Mouse (Mus musculus): ENCODE data around the gene Gpr146.
"Not testable (repeated sequence)": the region's sequence is repeated elsewhere in the genome, so short reads cannot be mapped to it uniquely, and the experiment has no call there.

Gene Gpr146

DNA sequence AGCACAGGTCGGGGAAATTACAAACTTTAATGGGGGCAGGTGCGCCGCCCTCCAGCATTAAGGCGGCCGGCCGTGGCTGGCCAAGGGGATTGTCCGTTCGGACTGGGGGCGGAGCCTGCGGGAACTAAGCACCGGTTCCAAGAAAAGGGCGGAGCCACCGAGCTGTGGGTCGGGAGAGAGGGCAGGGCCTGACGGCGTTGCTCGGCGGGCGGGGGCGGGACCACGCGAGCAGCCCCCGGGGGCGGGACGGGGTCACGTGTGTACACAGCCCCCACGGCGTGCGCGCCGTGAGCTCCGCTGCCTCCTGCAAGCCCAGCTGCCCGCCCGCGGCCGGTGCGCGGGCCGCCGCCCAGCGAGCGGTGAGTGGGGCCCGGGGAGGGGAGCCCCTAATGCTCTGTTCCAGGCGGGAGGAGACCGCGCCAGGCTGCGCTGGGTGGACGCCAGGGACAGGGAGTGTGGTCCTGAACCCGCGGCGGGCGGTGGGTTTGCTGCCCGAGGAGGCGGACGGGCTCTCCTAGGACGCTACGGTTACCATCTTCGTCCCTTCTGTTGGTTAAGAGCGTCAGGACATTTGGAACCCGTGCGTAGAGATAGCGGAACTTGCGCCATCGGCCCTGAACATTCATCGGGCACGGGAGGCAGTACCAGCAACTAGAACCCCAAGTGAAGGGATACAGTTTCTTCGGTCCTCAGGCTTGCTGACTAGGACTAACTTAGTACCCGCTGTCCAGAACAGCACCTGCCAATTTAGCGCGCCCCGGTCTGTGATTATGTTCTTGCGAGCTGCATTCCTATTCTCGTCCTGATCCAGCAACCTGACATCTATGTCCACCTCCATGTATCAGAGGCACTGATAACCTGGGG, 3.1 kb downstream of the Gpr146 start:
- DNase-seq (ENCODE audit: extremely low read depth, low read depth), result peak; percentile 75

DNA sequence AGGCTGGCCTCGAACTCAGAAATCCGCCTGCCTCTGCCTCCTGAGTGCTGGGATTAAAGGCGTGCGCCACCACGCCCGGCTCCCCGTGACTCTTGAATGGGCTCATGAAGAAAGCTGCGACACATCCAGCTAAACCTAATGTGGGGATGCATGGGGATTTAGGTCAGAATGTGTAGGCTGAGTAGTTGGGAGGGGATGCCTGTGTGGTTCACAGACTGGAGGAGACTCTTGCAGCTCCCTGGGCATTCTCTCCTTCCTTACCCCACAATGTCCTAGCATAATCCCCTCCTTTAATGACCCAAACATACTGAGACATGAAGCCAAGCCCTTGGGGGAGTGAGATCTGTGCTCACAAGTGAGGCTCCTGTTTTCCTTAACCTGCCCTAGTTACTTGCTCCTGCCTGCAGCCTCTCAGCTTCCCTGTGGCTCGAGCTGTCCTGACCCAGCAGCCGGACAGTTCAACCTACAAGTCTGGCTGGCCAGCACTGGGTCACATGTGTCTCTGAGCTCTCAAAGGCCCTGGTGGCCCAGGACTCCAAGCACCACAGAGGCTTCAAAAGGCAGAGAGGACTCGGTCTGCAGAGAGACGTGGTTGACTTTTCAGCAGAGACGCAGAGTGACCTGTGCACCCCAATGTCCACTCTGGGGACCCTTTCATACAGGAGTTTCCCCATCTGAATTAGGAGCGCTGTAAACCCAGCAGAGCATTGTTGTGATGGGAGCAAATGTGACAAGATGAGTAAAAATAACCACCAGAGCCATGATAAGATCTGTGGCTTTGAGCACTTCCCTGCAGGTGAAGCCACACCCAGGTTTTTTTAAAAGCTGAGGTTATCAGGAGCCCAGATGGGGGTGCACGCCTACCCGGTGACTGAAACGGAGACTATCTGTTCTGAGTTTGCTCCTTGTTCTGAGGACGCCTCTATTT, 4.4 kb downstream of the Gpr146 start:
- peak; percentile 85 for DNase-seq (ENCODE audit: extremely low read depth, low read depth)

DNA sequence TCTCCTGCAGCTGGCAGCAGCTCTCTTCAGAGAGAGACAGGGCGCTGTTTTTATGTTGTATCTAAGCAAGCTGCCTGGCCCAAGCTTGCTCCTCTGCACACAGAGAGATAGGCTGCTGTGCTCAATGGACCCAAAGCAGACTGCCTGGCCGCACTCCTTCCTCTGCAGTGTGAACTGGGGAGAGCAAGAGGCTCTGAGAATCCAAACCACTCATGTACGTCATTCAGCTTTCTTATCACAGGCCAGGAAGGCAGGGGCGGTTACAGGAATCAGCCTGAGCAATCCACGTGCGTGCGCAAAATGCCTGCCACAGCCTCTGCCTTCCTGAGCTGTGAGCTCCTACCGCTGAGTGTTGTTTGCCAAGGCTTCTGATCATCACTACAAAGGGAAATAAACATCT, 5.3 kb downstream of the Gpr146 start:
- peak; percentile 91 for DNase-seq (ENCODE audit: extremely low read depth, low read depth)

DNA sequence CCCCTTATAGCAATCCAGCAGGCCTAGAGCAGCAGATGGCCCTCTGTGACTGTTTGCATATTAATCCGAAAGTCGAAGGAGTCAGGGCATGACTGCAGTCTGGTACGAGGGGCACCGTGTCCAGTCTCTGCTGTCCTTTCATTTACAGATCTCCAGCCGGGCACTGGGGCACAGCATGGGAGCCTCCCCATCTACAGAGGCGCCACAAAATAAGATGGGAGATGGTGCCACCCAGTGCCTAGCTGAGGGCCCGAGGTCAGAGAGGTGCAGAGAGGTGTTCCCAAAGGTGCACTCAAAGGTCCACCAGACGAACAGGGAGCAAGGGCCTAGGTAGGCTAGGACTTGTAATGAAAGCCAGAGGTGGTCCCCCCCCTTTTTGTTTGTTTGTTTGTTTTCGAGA, 5.7 kb downstream of the Gpr146 start:
- DNase-seq (ENCODE audit: extremely low read depth, low read depth), result no peak

DNA sequence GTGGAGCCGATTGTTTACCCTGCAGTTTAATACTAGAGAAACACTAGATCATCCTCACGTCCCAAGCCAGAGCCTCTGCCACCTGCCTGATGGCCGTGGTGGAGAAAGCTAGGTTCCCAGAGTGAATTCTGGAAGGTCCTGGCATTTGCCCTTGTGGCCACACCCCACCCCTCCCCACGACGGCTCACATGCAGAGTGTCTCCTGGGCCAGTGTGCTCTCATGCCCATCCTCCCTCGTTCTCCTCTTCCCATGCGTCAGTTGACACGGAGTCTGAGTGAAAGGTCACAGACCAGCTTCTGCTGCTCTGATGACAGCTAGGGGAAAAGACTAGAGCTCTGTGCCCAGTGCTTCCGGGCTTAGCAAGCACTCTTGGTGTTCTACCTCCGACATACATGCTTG, 7.0 kb downstream of the Gpr146 start:
- no peak for DNase-seq (ENCODE audit: extremely low read depth, low read depth)

DNA sequence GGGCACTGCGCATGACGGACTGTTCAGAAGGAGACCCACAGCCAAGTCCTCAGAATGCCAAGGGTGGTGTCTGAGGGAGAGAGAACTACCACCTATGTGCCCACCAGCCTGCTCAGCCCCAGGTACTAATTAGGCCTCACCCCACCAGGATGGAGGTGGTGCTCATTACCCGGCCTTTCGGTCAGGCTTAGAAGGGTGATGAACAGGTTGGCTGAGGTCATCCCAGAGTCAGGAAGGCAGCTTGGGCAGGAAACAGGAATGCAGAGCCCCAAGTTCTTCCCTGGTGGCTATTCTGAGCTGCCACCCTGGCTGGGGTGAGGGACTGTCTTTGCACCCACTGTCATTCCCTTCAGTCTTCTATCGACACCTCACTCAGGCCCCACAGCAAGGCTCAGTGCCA, 8.6 kb downstream of the Gpr146 start:
- DNase-seq (ENCODE audit: extremely low read depth, low read depth), result no peak

DNA sequence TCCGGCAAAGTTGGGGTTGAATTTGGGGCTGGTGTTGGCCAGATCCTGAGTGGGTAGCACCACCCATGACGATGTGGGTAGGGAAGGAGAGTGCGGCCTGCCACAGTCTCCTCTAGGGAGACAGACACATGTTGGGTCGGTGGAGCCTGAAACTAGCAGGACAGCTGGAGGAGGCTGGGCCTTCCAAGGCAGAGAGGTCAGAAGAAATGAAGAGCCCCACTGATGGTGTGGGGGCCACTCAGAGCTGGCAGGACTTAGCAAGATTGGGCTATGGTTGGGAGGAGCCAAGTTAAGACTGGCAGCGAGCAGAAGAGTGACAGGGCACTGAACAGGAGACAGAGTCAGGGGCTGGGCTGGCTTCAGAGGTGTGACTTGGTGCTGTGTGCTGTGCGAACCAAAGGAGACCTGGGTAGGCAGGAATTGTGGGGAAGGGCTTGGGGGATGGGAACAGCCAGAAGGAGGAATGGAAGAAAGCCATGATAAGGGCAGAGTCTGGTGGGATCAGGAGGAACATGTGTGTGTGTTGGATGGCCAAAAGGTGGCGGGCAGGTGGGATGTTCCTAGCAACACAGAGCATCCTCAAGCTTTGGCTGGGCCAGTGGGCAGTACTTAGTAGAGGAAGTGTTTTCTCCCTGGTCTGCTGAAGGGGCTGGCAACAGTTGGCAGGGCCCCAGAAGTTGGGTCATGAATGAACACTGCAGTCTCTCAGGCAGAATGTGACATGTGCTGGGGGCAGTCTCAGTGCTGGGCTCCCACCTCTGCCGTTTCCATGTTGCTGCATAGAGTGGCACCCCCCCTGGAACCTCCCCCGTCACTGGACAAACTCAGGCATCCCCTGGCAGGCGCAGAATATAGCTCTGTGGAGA, 10.1 kb downstream of the Gpr146 start:
- DNase-seq (ENCODE audit: extremely low read depth, low read depth), result no peak

DNA sequence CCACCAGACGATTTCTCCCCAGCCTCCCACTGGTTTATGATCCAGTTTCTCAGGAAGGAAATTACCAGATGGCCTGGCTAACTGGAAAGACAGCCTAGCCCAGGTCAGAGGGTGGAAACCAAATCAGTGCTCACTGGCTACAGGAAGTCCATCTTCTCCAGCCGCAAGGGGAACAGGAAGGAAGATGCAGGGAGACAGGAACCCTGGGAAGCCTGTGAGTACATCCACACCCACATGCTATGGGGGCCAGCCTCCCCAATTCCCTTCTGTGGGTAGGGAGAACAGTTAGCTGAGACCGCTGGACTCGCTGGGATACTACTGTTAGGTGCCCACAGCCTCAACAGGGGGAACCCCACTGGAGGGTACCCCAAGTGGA, 10.7 kb downstream of the Gpr146 start:
- DNase-seq (ENCODE audit: extremely low read depth, low read depth), result no peak

DNA sequence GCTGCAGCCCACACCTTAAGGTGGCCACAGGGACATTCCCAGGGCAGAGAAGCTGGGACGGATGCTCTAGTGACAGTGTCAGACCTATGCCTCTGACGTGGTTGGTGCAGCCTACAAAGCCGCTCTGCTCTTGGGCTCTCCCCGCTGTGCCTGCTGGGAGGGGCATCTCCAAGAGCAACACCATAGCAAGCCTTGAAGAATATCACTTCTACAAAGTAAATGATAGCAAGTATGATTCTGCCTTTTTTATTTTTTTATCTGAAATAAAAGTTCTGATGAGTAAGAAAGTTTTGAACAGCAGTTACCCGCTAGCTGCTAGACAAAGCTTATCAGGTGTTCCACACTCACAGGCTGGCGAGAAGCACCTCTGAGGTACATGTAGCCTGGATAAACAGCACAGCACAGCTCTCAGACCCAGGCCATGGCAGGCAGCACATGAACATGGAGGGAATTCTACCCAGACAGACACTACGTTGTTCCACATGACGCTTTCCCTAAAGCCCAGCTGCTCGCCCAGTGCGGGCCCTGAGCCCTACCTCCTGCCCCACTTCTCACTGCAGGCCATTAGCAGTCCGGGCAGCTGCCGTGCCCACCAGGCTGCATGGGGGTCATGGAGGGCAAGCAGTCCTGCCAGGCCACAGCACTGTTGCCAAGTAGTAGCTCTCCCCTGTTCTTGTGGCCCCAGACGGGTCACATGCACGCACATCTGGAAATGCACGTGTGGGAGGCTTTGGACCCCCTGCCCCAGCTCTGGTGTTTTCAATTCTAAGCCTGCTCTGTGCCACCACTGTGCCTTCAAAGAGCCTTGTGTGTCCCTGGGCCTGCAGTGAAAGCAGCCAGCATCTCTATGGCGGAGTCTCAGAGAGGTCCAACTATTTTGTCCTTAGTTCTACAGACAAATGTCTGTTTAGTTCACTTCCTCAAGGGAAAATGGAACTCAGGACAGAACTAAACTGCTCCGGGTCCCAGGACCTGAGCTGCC, 11.5 kb downstream of the Gpr146 start:
- DNase-seq (ENCODE audit: extremely low read depth, low read depth), result peak; percentile 72

DNA sequence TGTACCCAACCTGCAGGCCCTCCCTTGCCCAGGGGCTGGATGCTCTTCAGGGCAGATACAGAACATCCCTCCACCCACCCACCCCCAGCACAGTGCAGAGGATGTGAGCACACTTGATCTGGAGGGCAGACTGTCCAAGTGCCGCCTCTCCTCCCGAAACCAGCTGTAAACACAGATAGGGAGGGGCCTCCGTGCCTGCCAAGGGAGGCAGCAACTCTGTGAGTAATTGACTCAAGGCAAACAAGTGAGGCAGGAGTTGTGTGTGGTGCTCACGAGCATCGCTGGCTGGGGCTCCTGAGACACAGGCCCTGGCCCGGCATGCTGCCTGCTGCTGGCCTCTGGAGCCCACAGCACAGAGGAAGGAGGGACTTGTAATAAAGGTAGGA, 12.2 kb downstream of the Gpr146 start:
- peak; percentile 55 for DNase-seq (ENCODE audit: extremely low read depth, low read depth)

DNA sequence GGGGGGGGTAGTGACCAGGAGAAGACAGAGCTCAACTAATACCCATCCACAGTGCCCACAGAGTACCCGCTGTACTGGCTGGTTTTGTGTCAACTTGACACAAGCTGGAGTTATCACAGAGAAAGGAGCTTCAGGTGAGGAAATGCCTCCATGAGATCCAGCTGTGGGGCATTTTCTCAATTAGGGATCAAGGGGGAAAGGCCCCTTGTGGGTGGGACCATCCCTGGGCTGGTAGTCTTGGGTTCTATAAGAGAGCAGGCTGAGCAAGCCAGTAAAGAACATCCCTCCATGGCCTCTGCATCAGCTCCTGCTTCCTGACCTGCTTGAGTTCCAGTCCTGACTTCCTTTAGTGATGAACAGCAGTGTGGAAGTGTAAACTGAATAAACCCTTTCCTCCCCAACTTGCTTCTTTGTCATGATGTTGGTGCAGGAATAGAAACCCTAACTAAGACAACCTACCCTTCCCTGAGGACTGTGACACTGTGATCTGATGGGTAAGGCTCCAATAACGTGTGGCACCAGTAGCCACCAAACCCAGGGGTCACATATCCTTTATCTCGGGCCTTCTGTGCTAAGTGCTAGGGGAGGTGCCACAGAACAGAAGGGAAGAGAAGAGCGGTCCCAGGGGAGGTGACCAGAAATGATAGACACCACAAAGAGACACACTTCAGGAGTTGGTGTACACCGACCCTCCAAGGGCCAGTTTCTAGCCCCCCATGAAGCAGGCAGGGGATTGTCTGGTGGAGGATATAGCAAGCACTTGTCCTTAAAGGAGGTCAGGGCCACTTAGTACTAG, 13.0 kb downstream of the Gpr146 start:
- not testable (repeated sequence) for DNase-seq (ENCODE audit: extremely low read depth, low read depth)

DNA sequence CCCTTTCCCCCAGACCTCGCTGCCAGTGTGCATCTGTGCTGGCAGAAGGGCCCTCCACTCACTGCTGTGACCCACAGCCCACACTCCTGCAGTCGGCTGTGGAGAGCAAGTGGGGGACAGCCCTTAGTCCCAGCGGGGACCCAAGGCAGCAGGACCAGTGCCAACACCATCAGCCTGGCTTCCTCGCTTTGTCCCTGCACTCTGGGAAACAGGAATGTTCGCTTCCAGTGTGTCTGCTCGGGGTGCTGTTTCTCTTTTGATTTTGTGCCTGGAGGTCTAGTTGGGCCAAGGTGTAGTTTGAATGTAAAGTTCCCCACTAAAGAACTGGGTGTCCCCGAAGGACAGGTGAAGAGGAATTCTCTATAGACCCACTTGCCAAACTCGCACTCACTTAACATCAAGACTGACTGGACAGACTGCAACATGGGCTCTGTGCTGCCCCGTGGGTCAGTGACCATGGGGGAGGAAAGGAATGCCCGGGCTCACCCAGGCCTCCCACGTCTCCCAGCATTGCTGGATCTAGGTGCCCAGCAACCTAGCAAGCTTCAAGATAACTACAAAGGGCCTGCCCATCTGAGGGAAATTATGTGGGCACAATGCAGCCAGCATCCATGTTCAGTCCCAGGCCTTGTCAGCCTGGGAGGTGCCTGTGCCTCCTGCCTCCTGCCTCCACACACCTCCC, 14.0 kb downstream of the Gpr146 start:
- DNase-seq (ENCODE audit: extremely low read depth, low read depth), result no peak

DNA sequence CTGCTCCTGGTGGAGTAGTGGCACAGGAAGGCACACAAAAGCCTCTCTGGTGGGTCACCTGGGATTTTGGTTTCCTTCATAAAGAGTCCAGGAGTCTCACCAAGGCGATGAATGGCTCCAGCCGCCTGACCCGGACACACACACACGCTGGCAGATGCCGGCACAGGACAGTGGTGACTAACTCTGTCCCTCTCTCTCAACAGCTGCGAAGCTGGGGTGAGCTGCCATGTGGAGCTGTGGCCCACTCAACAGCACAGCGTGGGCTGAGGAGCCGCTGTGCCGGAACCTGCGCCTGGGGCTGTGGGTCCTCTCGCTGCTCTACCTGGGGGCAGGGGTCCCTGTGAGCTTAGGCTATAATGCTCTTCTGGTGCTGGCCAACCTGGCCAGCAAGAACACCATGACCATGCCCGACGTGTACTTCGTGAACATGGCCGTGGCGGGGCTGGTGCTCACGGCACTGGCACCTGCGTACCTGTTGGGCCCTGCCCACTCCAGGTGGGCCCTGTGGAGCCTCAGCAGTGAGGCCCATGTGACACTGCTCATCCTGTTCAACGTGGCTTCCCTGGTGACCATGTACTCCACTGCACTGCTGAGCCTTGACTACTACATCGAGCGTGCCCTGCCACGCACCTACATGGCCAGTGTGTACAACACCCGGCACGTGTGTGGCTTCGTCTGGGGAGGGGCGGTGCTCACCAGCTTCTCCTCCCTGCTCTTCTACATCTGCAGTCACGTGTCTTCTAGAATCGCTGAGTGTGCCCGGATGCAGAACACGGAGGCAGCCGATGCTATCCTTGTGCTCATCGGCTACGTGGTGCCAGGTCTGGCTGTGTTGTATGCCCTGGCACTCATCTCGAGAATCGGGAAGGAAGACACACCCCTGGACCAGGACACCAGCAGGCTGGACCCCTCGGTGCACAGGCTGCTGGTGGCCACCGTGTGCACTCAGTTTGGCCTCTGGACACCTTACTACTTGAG, 15.0 kb downstream of the Gpr146 start:
- DNase-seq (ENCODE audit: extremely low read depth, low read depth), result no peak

DNA sequence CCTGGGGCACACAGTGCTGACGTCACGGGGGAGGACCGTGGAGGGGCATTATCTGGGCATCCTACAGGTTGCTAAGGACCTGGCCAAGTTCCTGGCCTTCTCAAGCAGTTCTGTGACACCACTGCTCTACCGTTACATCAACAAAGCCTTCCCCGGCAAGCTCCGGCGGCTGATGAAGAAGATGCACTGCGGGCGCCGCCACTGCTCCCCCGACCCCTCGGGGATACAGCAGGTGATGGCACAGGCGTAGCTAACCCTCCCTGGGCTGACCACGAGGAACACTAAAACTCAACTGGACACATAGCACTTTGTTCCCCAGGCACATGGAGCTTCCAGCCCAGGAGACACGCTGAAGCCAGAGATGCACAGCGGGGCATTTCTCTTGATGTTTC, 15.7 kb downstream of the Gpr146 start:
- no peak for DNase-seq (ENCODE audit: extremely low read depth, low read depth)

DNA sequence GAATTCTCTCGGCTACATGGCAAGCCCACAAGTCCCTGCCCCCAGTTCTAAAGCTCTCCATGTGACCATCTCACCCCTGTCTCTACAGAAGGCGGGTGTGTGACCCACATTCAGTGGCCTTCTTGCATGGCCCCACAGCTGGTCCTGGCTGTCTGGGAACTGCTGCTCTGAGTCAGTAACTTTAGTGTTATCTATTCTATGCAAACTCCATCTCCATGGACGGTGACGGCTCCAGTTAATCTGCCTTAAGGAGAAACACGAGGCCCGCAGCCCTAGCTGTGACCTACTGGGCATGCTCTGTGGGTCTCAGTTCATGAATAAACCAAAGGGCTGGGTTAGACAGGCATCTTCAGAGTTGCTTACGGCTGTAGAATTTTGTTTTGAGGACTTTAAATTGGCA, 16.9 kb downstream of the Gpr146 start:
- no peak for DNase-seq (ENCODE audit: extremely low read depth, low read depth)

DNA sequence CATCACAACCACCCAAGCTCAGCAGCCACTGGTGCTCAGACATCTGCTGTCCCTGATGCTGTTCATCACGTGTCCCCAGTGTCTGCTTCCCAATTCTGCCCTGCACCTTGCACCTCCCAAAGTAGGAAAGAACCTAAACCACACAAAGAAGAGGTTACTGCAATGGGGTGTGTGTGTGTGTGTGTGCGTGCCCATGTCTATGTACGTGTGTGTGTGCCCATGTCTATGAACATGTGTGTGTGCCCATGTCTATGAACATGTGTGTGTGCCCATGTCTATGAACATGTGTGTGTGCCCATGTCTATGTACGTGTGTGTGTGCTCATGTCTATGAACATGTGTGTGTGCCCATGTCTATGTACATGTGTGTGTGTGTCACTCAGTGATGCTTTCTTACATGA, 18.0 kb downstream of the Gpr146 start:
- no peak for DNase-seq (ENCODE audit: extremely low read depth, low read depth)

DNA sequence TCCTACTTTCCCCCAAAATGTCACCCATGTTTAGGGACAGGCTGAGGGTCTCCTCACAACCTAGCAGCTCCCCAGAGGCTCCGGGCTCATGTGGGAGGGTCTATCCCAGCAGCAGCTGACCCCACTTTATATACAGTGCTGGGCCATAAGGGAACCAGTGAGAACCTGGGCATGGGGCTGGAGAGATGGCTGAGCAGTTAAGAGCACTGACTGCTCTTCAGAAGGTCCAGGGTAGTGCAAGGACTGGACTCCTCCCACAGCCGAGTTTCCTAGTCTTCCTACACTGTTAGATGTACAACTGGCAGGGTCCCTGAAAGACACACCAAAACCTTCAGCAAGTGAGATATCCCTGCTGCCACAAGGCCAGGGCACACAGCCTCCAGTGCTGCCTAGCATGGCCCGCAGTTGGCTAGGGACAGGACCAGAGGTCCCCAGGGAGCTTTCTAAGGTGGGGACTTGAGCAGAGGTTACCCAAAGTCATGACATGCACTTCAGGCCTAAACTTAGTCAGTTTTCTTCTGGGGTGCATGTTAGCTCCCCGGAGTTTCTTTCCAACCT, 19.9 kb downstream of the Gpr146 start:
- no peak for DNase-seq (ENCODE audit: extremely low read depth, low read depth)

All from MEL-GATA-1-ER (cell line).